Mouse (Mus musculus) adrenal gland, postnatal 4 days (tissue): ENCODE results near the gene Tmem181a. TPM values are rescaled to one million over a fixed set of nuclear protein-coding genes. Genes with fewer than 3 reads are reported as not detected.
"Not testable (repeated sequence)": the region's sequence is repeated elsewhere in the genome, so short reads cannot be mapped to it uniquely, and the experiment has no call there.

Experiments
- DNase-seq, 2 experiments: peaks; one replicate each; pipeline ENCODE4 v3.0.0; 2021 to 2022; ENCODE audit warnings: low spot score in 2 of 2, mixed read lengths in 2 of 2
- long read RNA-seq, 2 experiments: library from polyadenylated mRNA; stranded (forward); transcript quantifications; one replicate each; pipeline ENCODE4 v2.0.0; 2021
- total RNA-seq, 2 experiments: library from RNA; stranded (reverse); gene quantifications; 2 replicates each; pipeline ENCODE4 v1.2.3; 2021

The Tmem181a gene
- 10 to 100 TPM; 20.7 to 22.2 TPM for total RNA-seq
- long read RNA-seq, experiment 1, full-length matches to known transcripts: 3 of 4 reads
- long read RNA-seq, experiment 1, partial matches to known transcripts: 0 of 4 reads
- long read RNA-seq, experiment 1, other reads (novel, unspliced or antisense): 1 of 4 reads
- long read RNA-seq, experiment 2, full-length matches to known transcripts: 14 of 28 reads
- long read RNA-seq, experiment 2, partial matches to known transcripts: 2 of 28 reads
- long read RNA-seq, experiment 2, other reads (novel, unspliced or antisense): 12 of 28 reads

DNA sequence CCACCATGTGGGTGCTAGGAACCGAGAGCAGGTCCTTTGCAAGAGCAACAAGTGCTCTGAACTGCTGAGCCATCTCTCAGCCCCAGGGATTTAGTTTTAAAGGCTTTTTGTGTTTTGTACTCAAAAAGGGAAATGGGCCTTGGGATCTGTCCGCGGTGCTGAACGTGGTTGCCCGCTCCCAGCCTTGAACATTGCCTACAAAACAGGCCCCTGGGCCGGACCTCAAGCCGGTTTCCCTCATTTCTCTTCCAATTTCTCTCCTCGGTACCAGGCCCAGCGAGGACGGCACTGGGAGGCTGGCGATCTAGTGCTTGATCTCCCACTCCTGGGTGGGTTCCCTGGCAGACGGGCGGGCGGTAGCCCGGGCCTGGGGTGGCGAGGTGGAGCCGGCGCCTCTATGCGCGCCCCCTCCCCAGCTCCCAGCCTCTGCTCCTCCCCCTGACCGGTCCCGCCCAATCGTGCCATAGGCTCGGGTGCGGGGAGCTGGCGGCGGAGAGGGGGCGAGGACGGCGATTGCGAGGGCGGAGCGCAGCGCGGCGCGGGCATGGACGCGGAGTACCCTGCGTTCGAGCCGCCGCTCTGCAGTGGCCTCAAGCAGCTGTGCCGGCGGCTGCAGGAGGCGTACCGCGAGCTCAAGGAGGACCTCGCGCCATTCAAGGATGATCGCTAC is at the start of gene Tmem181a:
TSS of gene Tmem181a (plus strand) at position 461 of the 670 bp plus-strand sequence.
- not testable (repeated sequence) for DNase-seq

DNA sequence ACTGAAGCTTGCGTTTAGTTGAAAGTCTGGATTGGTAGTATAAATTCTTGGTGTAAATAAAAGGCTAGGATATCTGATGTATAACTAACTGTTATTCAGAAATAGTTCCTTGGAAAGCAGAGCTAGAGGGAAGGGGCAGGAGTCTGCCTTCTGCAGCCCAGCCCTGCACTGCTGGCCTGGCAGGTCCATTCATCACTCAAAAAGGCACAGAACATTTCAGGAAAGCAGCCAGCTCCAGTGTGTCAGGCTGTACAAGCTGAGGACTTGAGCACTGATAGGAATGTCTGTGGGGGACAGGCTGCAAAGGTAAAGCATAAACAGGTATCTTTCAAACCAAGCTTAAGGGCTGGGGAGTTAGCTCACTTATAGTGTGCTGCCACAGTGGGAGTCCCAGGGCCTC is 44.9 kb upstream of the Tmem181a start:
- no peak for DNase-seq

DNA sequence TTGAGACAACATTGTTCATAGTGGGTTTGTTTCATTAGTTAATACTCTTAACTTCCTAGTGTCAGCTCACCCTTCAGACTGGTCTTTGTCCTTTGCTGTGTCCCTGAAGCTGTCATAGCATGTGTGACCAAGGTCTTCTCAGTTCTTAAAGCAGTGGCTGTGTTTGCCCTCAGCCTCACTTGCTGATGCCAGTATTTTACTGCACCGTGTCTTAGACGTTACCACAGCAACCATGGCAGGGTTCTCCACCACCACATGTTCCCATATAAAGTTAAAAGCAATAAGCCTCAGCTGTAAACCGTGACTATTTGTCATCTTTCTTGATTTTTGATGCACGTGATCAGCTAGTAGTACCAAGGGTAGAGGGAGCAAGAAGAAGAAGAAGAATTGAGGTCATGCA is 41.0 kb upstream of the Tmem181a start:
- no peak for DNase-seq

DNA sequence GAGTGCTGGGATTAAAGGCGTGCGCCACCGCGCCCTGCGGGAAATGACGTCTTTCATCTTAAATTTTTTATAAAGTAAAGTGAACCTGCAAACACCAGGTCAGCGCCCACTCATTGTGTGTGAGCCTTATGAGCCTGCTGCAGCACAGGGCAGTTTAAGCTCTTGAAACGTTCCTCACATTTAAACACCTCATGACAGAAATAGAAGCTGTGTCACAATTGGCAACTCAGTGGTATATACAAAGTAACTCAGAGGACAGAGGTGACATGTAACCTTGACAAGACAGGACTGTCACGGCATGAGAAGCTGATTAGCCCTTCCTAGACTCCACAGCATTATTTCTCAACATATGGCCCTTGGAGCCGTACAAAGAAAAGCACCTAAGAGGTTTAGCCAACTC is 40.1 kb upstream of the Tmem181a start:
- no peak for DNase-seq

DNA sequence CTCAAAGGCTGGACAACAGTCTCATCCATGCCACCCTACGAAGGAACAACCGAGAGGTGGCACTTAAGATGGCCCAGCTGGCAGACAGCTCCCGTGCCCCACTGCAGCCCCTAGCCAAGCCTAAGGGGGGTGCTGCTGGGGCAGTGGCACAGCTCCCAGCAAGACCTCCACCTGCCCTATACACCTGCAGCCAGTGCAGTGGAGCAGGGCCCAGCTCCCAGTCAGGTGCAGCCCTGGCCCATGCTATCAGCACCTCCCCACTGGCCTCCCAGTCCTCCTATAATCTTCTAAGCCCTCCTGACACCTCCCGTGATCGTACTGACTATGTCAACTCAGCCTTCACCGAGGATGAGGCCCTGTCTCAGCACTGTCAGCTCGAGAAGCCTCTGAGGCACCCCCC is 24.0 kb upstream of the Tmem181a start:
- DNase-seq: not testable (repeated sequence)

DNA sequence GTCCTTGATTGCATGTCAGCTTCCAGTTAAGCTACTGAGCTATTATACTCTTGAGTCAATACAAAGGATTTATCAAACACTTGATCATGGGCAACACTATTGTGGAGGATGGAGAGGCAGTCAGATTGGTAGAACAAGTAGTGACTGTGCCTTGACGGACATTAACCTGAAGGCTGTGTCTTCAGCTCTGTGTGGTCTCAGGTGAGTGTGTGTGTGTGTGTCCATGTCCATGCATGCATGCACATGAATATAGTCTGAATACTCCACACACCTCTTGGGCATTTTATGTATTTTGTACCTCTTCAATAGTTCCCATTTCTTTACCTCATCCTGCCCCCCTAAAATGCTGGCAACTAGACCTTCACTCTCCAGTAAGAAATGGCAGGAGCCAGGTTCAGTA is 5.4 kb upstream of the Tmem181a start:
- DNase-seq: not testable (repeated sequence)

DNA sequence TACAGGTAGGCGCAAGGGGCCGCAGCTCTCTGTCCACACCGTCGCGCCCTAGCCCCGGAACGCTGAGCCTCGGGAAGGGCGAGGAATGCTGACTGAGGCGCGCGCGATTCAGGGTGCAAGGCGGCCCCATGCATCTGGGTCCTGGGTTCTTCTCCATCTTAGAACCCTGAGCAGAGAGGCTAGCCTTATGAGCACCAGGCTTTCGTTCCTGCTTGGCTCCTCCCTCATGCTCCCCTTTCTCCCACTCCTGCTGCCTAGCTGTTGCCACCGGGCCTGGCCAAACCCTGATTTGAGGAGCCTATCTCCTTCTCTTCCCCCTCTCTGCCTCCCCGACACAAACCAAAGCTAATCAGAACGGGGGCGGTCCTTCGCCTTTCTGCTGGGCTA is 403 bp downstream of the Tmem181a start:
- DNase-seq: not testable (repeated sequence)

DNA sequence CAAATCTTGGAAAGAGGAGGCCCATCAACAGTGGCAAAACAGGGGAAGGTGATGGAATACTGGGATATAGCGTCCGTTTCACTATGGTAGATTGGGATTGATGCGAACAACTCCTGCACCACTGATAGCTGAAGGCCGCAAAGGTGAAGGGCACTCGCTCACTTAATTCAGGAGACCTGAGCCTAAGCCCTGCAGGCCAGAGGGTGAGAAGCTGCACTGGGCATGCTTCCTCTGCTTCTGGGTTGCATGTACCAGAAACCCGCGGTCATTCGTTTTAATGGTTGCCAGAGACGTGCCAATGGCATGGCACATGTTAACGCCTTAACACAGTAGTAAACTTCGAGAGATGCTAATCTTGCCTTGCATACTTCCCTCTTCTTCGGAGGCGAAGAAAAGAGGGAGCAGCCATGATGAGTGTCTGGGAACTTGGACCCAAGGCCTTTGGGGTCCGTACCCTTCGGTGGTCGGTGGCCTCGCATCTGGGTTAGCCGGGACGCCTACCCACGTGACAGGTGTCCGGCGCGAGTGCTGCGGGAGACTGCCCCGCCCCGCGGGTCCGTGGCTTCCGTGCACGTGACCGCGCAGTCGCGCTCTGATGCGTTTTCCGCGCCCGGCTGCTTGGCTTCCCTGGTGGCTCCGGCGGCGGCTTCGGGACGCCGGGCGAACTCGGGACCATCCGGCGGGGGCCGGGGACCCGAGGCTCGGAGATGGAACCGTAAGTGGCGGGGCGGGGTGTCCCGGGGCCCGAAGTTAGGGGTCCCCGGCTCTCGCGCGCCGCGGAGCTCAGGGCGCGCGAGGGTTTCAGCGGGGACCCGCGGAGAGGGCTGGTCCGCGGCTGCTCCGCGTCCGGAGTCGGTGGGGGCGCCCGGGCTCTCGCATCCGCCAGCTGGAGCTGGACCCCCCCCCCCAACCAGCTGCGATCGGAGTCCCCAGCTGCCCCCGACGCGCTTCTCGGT is 13.5 kb downstream of the Tmem181a start:
- not testable (repeated sequence) for DNase-seq

DNA sequence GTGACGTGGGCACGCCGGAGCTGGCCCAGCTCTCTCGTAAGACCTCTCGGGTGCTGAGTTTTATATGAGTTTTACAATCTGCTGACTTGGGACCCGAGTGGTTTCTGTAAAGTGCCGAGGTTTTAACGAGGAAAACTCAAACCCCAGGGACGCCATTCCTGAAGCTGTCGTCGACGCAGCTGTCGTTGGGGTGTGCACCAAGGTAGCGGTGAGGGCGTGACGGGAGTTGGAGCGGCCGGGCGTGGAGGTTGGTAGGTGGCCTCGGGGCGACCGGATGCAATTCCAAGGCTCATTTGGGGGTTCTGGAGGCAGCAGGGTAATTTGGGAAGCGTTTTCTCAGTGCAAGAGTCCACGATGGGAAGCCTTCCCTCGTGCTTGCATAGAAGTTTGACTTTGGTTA is 14.2 kb downstream of the Tmem181a start:
- not testable (repeated sequence) for DNase-seq

DNA sequence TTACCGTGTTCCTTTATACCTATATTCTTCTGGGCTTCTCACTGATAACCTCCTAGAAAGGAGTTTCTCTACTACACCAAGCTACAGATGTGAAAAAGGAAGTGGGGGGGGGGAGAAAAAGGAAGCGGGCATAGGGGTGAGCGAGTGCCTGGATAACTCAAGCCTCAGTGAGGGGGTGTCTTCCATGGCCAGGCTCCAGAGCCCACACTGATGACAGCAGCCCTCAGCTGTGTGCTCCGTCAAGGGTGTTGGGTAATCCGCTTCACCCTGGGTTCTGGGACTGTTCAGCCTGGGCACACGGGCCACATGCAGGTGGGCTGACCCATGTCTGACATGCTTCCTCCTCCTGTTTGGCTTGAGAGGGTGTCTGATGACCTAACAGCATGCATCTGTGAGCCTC is 15.3 kb downstream of the Tmem181a start:
- DNase-seq: not testable (repeated sequence)

DNA sequence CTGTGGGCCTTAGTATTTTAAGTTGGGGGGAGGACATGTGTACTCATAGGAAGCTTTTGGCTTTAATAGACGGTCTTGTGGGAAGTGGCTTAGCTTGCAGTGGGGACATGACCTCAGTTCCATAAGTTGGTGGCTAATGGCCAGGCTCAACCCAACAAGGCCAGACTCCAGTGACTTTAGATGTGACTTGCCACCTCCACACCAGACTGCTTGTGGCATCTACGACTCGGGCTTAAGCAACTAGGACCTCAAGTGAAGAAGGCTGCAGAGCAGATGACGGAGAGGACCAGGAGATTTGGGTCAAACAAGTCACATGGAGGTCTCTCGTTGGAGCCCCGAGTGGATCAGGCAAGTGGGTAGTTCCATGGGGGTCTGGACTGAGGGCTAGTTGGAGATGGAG is 18.0 kb downstream of the Tmem181a start:
- not testable (repeated sequence) for DNase-seq

DNA sequence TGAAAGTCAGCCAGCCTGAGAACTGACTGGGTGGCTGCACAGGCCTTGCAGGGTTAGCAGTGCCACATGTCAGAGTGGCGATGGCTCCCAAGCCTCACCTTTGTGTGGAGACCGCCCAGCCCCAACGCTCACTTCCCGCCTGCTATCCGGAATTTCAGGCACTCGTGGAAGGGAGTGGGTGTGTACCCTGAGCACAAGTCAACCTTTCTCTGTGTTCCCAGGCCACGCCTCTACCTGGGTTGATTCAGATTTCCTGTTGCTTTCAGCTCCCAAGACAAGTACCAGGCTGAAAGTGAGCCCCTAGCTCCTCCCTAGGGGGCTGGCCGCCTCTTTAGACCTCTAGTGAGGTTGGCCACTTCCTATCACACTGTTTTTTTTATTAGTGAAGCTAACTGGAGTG is 22.5 kb downstream of the Tmem181a start:
- not testable (repeated sequence) for DNase-seq

DNA sequence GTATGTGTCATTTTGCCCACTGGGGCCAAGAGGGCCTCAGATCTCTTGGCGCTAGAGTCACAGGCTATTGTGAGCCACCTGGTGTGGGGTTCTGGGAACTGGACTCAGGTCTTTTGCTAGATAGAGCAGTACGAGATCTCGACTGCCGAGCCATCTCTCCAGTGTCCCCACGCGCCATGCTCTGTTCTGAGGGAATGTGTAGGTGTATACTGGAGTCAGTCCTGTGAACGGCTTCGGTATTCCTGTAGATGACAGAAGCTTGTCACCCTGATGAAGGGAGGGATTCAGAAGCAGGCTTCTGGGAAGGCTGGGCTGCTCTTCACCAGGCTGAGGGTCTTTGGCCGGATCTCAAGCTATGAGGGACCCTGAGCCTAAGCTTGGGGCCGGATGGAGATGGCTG is 23.1 kb downstream of the Tmem181a start:
- not testable (repeated sequence) for DNase-seq

DNA sequence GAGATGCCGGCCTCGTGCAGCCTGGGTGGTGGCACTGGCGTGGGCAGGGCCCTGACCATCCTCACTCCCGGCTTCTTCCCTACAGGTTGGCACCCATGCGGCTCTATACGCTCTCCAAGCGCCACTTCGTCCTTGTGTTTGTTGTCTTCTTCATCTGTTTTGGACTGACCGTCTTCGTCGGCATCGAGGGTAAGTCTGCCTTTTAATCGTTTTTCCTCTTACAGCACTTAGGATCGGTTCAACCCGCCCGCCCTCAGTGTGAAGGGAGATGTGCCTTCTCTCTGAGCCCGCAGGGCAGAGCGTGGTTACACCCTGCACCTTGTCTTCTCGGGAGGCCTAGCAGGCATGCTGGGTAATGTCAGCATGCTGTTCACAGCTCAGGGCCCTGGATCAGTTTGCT is 23.9 kb downstream of the Tmem181a start:
- not testable (repeated sequence) for DNase-seq

DNA sequence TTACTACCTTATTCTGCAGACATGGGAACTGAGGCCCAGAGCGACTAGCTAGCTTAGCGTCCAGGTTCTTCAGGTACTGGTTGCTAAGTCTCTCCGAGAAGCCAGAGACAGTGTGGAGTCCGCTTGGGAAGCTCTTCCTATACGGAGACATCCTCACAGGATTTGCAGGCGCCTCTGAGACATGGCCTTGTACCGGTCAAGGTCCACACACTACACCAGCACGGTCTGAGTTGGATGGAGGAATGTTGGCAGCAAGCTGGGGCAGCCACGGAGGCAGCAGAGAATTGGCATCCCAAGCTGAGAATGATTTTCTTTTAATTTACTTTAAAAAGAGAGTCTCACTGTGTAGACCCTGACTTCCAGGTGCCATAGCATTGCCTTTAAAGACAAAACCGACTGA is 26.5 kb downstream of the Tmem181a start:
- not testable (repeated sequence) for DNase-seq

DNA sequence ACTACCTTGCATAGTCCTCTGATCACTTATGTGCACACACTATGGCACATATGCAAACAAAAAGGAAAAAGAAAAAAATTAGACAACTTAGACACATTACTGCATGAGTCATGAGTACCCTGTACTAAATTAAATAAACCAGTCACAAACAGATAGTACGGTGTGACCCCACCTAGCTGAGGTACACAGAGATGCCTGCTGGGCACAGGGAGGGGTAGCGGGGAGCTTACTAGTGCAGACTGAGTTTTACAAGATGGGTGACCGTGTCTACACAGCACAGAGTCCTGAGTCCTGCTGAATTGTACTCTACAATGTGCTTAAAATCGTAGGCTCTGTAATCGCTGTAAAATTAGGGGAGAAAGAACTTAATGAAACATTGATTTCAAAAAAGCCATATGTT is 29.5 kb downstream of the Tmem181a start:
- DNase-seq: not testable (repeated sequence)

DNA sequence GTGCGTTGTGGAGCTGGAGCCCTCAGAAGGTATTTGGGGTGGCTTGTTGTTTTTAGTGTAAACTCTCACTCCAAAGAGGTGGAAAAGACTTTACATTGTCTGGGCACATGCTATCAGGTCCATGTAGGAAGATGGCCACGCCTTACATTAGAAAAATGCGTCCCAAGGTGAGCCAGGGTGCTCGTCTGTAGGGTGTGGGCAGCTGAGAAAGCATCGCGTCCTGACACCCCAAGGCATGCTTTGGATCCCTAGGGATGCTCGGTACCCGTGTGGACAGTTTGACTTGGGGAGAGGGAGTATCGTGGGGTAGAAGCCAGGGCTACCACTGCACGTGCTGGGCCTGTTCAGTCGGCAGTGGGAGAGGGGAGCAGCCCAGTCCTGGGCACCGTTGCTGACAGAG is 32.4 kb downstream of the Tmem181a start:
- DNase-seq: not testable (repeated sequence)

DNA sequence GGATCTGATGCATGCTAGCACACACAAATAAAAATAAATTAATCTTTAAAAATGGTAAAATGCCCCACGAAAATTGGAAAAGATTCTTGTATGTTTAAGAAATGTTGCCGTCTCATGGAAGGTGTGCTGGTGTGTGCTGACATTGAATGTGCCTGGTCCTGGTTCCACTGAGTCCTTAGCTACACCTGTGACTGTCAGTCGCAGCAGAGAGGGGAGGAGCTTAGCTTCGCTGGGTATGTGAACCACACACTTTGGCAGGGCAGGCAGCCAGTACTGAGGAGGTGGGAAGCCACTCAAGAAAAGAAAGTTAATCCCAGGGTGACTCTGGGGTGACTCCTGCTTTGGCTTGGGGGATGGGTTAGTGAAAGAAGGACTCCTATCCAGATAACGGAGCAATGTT is 37.2 kb downstream of the Tmem181a start:
- not testable (repeated sequence) for DNase-seq

DNA sequence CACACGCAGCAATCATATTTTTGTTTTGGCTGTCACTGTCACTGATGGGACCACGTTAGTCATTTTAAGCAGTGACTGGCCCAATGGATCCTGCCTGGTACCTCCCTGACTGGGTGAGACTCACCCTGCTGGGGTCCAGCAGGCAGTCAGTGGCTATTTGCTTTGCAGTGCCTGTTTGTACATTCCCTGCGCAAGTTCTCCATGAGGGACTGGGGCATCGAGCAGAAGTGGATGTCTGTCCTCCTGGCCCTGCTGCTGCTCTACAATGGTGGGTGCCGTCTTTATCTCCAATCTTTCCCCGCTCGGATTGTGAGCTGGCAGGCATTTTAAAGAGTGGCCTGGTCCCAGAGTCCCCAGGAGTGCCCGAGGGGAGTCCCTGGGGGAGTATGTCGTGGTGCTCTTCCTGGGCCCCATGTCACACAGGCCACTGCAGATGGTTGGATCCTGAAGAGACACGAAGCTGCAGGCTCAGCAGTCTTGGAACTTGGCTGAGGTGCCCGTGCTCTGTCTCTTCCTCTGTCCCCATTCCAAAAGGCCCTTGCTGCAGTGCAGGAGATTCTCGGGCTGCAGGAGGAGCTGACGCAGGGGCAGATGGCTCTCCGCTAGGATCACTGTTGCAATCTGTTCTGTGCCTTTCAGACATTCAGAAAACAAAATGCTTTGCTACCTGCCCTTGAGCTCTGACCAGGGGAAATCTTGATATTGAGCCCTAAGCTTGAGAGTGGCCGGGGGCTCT is 40.6 kb downstream of the Tmem181a start:
- not testable (repeated sequence) for DNase-seq

DNA sequence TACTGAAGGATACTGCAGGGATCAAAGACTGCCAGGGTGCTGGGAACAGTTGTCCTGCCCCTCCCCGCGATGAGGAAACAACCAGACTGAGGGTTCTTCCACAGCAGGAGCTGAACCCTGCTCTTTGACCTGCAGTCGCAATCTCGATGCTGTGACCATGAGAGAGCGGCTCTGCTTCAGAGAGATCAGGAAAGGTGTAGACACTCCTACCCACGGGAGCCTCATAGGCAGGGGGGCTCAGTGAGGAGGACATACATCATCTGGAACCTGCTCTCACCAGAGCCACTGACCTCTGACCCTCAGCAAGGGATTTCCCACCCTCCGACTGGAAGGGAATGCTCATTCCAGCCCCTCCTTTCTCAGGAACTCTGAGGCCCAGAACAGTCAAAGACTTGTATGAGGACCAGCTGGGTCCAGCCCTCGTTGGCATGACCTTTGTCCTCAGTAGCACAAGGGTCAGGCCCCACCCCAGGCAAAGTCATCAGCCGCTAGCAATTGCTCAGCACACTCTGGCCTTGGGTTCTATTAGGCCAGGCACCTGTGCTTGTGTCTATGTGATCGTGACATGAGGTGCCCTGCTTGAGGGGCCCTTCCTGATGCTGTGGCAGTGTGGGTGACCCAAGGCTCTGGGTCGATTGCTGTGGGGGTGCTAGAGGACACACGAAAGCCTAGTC is 43.7 kb downstream of the Tmem181a start:
- DNase-seq: not testable (repeated sequence)
